Mouse (Mus musculus): ENCODE results near the gene Pard3b.

GRCm38 (mm10) chr1:61779906-61780305 lies 141.3 kb downstream of the Pard3b start:
- TF ChIP-seq CTCF (IDR thresholded peaks at IDR 0.05; ENCODE audit: low read depth, low read length) (no peak), POLR2A (IDR thresholded peaks at IDR 0.05; ENCODE audit: extremely low read depth, insufficient read depth, low read length) (no peak)

Measured in liver, adult 2 months (tissue).